Mouse (Mus musculus) MEL (cell line): ENCODE results near the gene Arid1b.

Experiments
- CTCF ChIP-seq, 3 experiments: IDR thresholded peaks in 2 of 3; conservative IDR thresholded peaks in 1 of 3; 2 replicates each; pipeline ENCODE4 v1.5.1; 2011 to 2012; ENCODE audit warnings: low read length in 3 of 3, low read depth in 2 of 3, mild to moderate bottlenecking in 2 of 3, improper control_type of control experiment in 1 of 3, inconsistent platforms in 1 of 3, mixed read lengths in 1 of 3, moderate library complexity in 1 of 3; ENCODE audit not compliant: control insufficient read depth in 1 of 3, insufficient read depth in 1 of 3, poor library complexity in 1 of 3, severe bottlenecking in 1 of 3
- E2F4 ChIP-seq: IDR thresholded peaks from 2 replicates; pipeline ENCODE4 v1.6.1; 2011; ENCODE audit warnings: low read depth, low read length, improper control_type of control experiment, borderline replicate concordance
- EP300 ChIP-seq, 2 experiments: IDR thresholded peaks; 2 replicates each; pipeline ENCODE4 v1.6.1; 2011; ENCODE audit warnings: improper control_type of control experiment in 2 of 2, low read length in 2 of 2, low read depth in 1 of 2, mild to moderate bottlenecking in 1 of 2
- ETS1 ChIP-seq: IDR thresholded peaks from 2 replicates; pipeline ENCODE4 v1.6.1; 2012; ENCODE audit warnings: low read depth, mild to moderate bottlenecking, inconsistent platforms, low read length, improper control_type of control experiment, moderate library complexity
- MXI1 ChIP-seq: IDR thresholded peaks from 2 replicates; pipeline ENCODE4 v1.6.1; 2011; ENCODE audit warnings: mild to moderate bottlenecking, low read depth, low read length, improper control_type of control experiment
- MYB ChIP-seq: IDR thresholded peaks from 2 replicates; pipeline ENCODE4 v1.6.1; 2011; ENCODE audit warnings: mild to moderate bottlenecking, low read depth, low read length, improper control_type of control experiment
- POLR2A ChIP-seq, 2 experiments: IDR thresholded peaks; 2 replicates each; pipeline ENCODE4 v1.6.1; 2011 to 2012; ENCODE audit warnings: low read length in 2 of 2, mild to moderate bottlenecking in 2 of 2, control low read depth in 1 of 2, improper control_type of control experiment in 1 of 2, low read depth in 1 of 2, moderate library complexity in 1 of 2; ENCODE audit not compliant: control insufficient read depth in 1 of 2, insufficient read depth in 1 of 2, poor library complexity in 1 of 2
- POLR2AphosphoS5 ChIP-seq: IDR thresholded peaks from 2 replicates; pipeline ENCODE4 v1.6.1; 2012; ENCODE audit warnings: low read depth, borderline replicate concordance, mild to moderate bottlenecking, inconsistent platforms, low read length, moderate library complexity, mixed read lengths
- RAD21 ChIP-seq: IDR thresholded peaks from 2 replicates; pipeline ENCODE4 v1.6.1; 2011; ENCODE audit warnings: mild to moderate bottlenecking, low read depth, low read length, improper control_type of control experiment
- ZC3H11A ChIP-seq: IDR thresholded peaks from 2 replicates; pipeline ENCODE4 v1.6.1; 2012; ENCODE audit warnings: low read depth, mild to moderate bottlenecking, inconsistent platforms, low read length, improper control_type of control experiment

DNA sequence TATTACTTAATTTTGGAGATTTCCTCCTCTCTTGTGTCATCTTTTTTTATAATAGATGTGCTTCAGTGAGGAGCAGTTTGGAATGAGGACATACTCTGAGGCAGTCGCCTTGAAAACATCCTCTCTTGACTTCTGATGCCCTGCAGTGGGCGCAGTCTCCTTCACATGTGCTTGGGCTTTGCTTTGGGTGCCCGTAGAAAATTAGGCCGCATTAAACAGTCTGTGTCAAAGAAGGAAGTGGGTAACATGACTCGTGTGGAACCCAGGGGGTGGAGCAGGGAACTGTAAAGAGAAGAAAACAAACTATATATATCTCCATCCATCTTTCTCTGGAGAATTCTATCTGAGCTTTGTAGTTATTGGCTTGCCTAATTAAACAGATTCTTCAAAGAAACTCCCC, 201.3 kb downstream of the Arid1b start:
- no peak for TF ChIP-seq POLR2AphosphoS5
- TF ChIP-seq MYB: no peak
- TF ChIP-seq EP300 (IDR thresholded peaks at IDR 0.05; ENCODE audit: low read depth in 1 of 2, low read length in 2 of 2): no peak
- peak in 2 of 3 experiments; percentile 13 to 22; a peak in 1 of 6 replicates for TF ChIP-seq CTCF (IDR thresholded peaks at IDR 0.05 in 2 of 3, conservative IDR thresholded peaks at IDR 0.05 in 1 of 3; ENCODE audit: control insufficient read depth in 1 of 3, insufficient read depth in 1 of 3, low read depth in 2 of 3, low read length in 3 of 3, poor library complexity in 1 of 3, severe bottlenecking in 1 of 3)
- TF ChIP-seq ZC3H11A: no peak
- peak; percentile 42; the same call in 1 of the 2 replicates for TF ChIP-seq MXI1
- TF ChIP-seq POLR2A (IDR thresholded peaks at IDR 0.05; ENCODE audit: control insufficient read depth in 1 of 2, insufficient read depth in 1 of 2, low read depth in 1 of 2, low read length in 2 of 2, poor library complexity in 1 of 2): no peak
- TF ChIP-seq E2F4: no peak
- no peak for TF ChIP-seq ETS1
- TF ChIP-seq RAD21: no peak
